Mouse (Mus musculus) urinary bladder, postnatal 10 days (tissue): ENCODE measurements around the gene Ccdc57.
"Not testable (repeated sequence)": the region's sequence is repeated elsewhere in the genome, so short reads cannot be mapped to it uniquely, and the experiment has no call there.

ENCODE experiments used
- DNase-seq: peaks from one replicate; pipeline ENCODE4 v3.0.0; 2022; ENCODE audit warnings: low spot score

Gene Ccdc57

GRCm38 (mm10) chr11:120851582-120851981 lies 81.1 kb downstream of the Ccdc57 start:
- no peak for DNase-seq

- no peak for DNase-seq
These were observed 81.5 kb downstream of the Ccdc57 start for GRCm38 (mm10) chr11:120851132-120851531.

DNA sequence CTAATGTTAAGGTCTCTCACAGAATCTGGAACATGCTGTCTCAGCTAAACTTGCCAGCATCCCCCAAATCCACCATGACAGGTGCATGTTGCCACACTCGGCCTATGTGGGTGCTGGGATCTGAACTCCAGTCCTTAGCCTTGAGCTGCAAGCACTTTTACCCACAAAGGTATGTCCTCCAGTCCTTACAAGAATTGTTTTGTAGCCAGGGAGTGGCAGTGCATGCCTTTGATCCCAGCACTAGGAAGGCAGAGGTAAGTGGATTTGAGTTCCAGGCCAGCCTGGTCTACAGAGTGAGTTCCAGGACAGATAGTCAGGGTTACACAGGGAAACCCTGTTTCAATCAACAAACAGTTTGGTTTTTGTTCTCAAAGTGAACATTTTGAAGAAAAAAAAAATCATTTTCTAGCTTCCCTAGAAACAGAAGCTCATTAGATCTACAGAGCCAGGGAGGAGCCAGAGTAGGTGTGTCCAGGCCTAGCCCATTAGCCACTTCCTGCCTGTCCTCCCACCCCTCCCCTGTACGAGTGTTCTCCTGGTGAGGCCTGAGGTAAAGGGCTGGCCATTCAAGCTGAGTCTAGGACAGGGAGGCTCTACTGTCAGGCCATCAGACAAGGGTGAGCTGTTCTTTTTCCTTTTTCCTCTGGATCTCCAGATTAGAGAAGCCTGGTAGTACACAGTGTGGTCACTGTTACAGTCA lies 82.2 kb downstream of the Ccdc57 start:
- no peak for DNase-seq

DNA sequence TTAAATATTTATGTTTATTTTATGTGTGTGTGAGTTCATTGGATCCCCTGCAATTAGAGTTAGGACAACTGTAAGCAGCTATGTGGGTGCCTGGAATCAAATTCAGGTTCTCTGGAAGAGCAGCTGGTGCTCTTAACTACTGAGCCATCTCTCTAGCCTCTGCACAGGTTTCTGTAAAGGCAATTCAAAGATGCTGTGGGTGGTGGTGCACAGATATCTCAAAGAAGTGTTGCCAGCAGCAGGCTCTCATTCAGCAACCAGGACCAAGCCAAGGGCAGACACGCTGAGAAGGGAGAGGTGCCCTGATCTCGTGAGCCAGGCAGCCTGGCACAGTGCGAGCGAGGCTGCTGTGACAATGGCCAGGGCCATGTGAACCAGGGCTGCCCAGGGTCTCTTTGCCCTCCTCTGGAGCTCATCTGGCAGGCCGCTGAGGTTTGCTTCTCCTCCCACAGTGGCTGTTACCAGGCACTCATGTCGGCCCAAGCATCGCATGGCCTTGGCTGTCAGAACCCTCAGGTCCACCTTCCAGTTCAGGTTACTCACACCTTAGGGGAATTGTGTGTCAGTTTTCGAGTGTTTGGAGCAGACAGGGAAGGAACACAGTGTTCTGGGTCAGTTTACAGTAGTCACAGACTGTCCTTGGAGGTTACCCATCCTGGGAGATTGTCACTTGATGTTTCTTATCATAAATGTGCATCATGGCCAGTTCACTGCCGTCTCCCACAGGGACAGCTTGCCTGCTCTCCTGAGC lies 85.8 kb downstream of the Ccdc57 start:
- DNase-seq, result no peak

GRCm38 (mm10) chr11:120844329-120844728 lies 88.3 kb downstream of the Ccdc57 start:
- DNase-seq, result no peak

GRCm38 (mm10) chr11:120833555-120834280 lies 99.0 kb downstream of the Ccdc57 start:
- DNase-seq, result no peak

- not testable (repeated sequence) for DNase-seq
These were observed 99.7 kb downstream of the Ccdc57 start for GRCm38 (mm10) chr11:120832962-120833361.

DNA sequence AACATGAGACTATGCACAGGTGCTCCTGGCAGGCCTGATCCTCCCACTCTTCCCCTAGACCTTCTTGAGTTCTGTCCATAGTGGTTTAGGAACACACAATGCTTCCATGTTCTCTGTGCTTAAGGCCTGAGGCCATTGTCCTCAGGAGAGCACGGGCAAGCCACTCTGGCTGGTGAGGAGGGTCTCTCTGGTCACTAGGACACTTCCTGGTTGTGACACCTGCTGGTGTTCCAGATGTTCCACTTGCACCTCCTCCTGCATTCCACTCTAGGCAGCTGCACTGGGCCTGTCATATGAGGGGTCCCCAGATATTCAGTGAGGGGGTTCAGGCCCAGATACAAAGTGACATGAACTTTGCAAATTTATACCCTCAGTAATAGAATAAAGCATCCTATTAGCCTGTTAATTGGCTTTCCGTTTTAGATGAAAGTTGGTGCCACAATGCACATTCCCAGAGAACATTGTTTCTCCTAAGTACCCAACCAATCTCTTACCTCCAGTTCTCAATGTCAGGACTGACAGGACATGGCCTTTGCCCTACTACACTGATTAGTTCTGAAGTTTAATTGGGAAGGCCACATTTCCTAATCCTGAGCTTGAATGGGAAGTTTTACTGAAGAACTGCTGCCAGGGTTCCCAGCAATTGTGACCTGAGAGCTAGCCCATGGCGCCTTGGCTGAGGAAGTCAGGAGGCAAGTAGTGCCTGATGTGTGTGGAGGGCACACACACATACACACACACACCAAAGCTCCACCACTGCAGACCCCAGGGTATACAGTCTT lies 100.8 kb downstream of the Ccdc57 start:
- DNase-seq, result no peak

- DNase-seq, result no peak
These were observed 102.0 kb downstream of the Ccdc57 start for GRCm38 (mm10) chr11:120830686-120831085.

- DNase-seq, result no peak
These were observed 102.7 kb downstream of the Ccdc57 start for GRCm38 (mm10) chr11:120829757-120830532.

GRCm38 (mm10) chr11:120828416-120828815 lies 104.3 kb downstream of the Ccdc57 start:
- no peak for DNase-seq

- DNase-seq, result no peak
These were observed 106.4 kb downstream of the Ccdc57 start for GRCm38 (mm10) chr11:120826016-120826953.

DNA sequence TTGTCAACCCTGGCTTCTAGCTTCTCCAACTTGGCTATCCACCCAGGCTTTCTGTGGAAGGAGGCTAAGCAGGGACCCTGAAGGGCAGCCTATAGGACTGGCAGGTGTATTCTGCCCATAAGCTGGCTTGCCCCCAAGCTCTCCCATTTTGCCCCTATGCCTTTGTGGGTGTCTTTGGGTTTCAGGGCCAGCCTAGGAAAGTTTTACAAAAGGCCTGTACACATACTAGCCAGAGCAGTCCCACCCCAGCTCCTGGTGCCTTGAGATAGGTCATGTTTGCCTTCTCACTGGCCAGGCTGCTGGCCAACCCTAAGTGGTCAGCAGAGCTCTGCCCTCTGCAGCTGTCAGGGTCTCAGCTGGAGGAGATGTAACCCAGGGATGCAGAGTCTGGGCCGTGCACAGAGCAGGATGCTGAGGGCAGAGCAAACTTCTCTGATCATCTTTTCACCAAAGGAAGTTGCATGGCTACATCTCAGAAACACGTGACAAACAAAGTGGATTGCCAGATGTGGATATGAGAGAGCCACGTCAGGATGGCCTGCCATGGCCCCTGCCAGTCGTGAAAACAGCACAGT lies 107.3 kb downstream of the Ccdc57 start:
- no peak for DNase-seq

GRCm38 (mm10) chr11:120824787-120825288 lies 107.8 kb downstream of the Ccdc57 start:
- no peak for DNase-seq

DNA sequence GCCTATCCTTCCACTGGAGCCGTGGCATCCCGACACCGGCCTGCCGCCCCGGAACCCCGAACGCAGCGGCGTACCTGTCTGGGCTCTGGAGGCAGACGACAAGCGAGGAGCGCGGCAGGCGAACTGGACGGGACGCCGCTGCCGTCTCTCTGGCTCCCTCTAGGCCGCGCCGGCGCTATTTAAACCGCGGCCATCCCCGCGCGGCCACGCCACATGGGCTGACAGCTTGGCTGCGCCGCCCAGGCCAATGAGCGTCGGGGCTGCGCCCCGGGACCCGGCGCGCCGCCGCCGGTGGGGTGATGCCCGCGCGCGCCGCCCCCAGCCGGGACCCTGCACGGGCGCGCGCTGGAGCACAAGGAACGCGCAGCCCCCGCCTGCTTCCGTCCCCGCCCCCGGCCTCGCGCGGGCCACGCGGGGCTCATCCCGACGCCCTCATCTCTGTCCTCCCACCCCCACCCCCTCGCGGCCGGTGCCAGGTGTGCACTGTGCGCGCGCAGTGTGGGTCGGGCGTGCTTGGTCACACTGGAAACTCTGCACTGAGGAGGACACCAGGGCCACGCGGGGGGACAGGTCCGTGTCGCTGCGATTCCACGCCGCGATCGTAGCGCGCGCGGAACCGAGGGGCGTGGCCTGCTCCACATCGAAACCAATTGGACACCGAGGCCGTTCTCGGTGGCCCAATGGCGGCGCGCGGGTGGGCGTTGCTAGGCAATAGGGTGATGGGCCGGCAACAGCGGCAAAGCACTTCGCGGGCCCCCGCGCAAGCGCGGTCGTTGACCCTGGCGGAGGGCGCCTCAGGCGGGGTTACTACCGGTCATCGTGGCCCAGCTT lies 108.5 kb downstream of the Ccdc57 start, which contains the start of gene Fasn:
TSS of gene Fasn (minus strand) at position 592 of the 831 bp plus-strand sequence.
- DNase-seq, result peak; percentile 90

DNA sequence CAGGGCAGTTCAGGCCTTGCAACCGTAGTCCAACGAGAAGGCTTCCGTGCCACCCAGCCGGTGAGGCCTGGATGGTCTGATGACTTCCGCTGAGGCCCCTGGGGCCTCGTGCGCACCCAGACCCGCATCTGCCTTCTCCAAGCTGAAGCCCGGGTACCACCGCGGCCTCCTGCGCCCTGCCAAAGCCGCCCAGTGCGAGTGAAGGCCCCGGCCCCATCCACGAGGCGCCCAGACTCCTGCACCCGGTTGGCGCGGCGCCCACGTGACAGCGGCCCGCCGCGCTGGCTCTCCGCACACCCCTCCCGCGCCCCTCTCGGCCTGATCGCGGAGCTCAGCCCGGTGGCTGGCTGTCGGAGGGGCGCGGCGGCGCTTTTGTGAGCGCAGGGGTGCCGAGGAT lies 109.1 kb downstream of the Ccdc57 start:
- DNase-seq, result no peak

GRCm38 (mm10) chr11:120822831-120823550 lies 109.7 kb downstream of the Ccdc57 start:
- no peak for DNase-seq

- DNase-seq, result no peak
These were observed 110.4 kb downstream of the Ccdc57 start for GRCm38 (mm10) chr11:120822321-120822720.
